Mouse (Mus musculus): Measurements from ENCODE around the gene Atp6v1g1.
A peak's percentile ranks its signal among the peaks of the same experiment; 100 is the strongest.

DNA sequence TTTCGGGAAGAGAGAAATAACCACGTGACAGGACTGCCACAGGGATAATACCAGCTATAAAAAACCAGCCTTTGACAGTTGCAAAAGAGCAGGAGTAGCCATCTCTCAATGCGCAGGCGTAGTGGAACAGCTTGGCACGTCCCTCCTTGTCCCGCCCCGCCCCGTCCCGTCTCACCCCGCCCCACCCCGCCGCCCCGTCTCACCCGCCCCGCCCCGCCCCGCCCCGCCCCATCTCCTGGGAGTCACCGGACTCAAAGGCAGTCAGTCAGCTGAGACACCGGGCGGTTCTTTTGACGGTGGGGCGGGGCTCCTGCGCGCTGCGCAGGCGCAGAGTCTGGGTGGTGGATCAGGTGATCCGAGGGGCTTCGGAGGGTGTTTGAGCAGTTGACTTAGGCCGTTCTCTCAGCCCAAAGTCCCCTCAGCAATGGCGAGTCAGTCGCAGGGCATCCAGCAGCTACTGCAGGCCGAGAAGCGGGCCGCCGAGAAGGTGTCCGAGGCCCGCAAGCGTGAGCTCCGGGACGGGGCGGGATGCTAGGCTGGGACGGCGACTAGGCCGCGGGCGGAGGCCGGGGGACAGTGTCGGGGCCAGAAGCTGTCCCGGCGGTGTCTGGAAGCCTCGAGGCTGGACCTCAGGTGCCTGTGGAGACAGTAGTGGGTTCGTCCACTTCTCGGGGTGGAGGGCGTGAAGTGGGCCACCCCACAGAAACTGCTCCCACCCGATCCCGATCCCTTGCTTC lies at the start of gene Atp6v1g1:
- TF ChIP-seq CTCF (IDR thresholded peaks at IDR 0.05; ENCODE audit: extremely low read depth, insufficient read length, insufficient replicate concordance, low read depth, low read length): no peak
- peak; percentile 62; the same call in 1 of the 2 replicates for TF ChIP-seq POLR2A (IDR thresholded peaks at IDR 0.05; ENCODE audit: low read depth, low read length)
